Mouse (Mus musculus): ENCODE results near the gene Gpt2.
A peak's percentile ranks its signal among the peaks of the same experiment; 100 is the strongest.

Gpt2 gene

DNA sequence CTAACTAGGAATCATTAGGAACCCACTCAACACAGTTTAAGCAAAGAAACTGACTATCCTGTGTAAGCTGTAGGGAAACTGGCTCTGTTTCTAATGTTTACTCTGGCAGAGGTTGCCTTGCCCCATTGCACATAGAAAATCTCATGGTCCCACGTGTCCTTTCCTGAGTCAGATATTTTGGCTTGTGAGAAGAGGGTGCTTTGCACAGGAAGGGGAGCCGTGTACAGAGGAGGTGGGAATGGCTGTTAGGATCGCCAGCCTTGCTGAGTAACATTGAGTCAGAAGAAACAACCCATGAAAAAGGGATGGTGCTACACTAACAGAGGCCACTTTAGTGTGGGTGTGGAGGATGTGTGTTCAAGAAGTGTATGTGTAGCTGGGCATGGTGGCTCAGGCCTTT, 36.6 kb downstream of the Gpt2 start:
- DNase-seq (ENCODE audit: low read depth): no peak

DNA sequence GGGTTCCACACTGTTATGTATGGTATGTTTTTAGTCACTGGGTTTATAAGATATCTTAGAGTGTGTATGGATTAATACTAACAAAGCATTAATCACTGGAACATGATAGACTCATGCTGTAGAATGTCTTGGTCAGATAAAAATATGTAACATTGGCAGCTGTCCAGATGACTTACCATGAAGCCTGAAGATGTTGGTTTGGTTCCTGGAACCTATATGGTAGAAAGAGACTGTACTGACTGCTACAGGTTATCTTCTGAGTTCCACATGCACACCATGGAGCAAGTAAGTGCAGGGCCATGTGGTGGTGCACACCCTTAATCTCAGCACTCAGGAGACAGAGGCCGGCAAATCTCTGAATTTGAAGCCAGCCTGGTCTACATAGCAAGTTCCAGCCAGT, 38.3 kb downstream of the Gpt2 start:
- no peak for DNase-seq (ENCODE audit: low read depth)

DNA sequence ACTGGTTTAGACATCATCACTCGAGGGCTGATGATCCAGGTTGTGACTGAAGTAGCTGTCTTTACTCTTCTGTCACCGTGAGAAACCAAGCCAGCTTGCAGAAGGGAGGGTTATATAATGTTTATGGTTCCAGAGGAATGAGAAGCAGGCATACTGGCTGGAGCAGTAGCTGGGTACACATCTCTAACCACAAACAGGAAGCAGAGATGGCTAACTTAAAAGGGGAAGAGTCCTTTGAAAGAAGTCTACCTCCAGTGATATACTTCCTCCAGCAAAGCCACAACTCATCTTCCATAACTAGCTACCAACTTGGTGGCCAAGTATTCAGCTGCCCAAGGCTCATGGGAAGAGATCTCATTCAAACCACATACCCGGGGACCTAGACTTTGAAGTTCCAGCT, 39.1 kb downstream of the Gpt2 start:
- no peak for DNase-seq (ENCODE audit: low read depth)

DNA sequence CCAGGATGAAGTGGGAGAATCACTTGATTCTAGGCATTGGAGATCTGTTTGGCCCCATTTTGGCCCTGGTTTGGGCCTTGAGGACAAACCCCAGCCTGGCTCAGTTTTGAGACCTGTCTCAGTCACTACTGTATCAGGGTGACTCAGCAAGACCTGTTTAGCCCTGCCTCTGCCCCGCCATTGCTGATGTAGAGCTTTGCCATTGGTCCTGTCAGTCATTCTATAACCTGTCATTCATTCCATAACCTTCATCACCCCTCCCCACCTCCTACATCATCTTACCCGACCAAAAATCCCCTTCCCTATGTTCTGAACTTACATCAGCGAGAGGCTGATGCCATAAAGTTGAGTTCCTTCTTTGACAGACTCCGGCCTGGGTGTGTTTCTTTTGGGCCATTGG, 40.5 kb downstream of the Gpt2 start:
- DNase-seq (ENCODE audit: low read depth): no peak

DNA sequence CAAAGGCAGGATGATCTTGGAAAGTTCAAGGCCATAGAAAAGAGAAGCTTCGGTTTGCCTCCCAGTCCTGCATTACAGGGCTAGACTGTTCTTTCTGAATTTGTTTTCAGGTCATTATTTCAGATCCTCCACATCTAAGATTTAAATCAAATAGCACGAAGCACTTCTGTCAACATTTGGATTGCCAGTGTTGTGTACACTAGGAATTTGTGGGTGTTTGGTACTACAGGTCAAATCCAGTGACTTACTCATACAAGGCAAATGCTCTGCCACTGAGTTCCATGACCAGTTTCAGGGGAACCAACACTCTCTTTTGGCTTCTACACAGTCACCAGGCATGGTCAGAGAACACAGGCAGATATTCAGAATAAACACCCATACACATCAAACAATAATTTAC, 41.1 kb downstream of the Gpt2 start:
- DNase-seq (ENCODE audit: low read depth): no peak

DNA sequence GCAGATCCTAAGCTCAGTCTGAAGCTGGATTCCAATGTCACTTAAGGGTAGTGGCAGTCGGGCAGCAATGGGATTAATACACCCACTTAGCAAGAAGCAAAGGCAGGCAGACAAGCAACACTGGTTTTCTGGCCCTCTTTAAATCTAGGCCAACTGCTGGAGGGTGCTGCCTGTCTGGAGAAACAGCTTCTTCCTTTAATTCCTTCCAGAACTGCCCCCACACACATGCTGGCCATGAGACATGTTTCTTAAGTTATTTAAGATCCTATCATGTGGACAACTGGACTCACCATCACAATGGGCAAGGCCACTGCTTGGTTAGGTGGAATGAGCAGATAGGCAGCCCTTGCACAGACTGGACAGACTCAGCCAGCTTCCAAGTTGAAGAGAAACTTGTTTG, 41.8 kb downstream of the Gpt2 start:
- DNase-seq (ENCODE audit: low read depth): no peak

DNA sequence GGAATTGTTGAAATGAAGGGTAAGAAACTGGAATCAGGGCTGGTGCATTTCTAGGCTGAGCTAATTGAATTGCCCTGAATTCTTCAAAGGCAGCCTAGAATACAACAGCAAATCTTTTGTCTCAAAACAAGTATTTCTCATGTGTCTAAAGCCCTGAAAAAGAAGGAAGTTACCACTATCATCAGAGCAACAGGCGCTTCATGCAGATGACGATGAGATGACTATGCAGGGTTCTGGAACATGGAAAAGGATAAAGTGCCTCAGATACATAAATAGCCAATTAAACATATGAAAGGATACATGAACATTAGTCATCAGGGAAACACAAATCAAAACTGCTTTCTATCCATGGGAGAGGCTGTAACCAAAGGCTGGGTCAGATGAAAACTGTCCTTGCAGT, 44.0 kb downstream of the Gpt2 start:
- no peak for DNase-seq (ENCODE audit: low read depth)

DNA sequence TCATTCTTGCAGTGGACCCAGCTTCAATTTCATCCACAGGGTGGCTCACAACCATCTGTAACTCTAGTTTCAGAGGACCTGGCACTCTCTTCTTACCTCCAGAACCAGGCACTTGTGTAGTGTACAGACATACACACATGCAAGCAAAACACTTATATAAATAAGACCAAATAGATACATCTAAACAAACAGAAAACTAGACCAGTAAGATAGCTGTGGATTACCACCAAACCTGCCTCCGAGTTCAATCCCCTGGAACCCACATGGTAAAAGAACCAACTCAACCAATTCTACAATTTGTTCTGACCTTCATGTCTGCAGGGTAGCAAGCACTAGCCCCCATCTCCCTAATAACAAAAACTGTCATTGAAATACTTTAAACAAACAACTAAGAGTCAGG, 59.6 kb downstream of the Gpt2 start:
- DNase-seq (ENCODE audit: low read depth): no peak

DNA sequence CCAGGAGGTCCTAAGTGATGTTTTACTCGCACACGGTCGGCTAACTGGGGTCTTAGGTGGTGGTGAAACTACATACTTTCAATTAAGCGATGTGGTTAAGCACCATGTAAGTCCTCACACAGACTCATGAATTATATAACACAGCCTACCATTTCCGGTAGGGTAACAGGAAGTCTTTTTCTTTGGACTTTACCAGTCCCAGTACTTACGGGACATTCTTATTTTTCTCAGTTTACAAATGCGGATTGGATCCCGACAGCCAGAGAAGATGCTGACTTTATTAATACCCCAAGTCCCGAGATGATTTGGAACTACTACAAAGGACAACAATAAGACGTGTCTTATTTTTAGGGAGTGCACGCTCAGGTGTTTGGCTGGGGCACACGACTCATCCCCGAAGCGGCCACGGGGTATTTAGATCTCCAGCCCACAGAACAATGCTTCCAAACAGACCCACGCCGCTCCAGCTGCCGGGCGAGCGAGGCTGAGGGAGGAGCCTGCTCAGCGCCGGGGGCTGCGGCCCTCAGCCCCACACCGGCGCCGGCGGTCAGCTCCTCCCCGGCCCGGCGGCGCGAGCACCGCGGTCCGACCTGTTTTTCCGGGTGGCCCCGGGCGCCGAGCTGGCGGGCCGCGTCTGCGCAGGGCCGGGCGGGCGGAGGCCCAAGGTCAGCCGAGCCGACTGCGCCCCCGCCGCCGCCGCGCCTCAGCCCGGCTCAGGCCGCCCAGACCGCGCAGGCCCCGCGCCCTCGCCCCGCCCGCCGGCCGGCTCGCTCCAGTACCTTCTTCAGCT, 62.2 kb downstream of the Gpt2 start:
- DNase-seq (ENCODE audit: low read depth): peak; percentile 82

DNA sequence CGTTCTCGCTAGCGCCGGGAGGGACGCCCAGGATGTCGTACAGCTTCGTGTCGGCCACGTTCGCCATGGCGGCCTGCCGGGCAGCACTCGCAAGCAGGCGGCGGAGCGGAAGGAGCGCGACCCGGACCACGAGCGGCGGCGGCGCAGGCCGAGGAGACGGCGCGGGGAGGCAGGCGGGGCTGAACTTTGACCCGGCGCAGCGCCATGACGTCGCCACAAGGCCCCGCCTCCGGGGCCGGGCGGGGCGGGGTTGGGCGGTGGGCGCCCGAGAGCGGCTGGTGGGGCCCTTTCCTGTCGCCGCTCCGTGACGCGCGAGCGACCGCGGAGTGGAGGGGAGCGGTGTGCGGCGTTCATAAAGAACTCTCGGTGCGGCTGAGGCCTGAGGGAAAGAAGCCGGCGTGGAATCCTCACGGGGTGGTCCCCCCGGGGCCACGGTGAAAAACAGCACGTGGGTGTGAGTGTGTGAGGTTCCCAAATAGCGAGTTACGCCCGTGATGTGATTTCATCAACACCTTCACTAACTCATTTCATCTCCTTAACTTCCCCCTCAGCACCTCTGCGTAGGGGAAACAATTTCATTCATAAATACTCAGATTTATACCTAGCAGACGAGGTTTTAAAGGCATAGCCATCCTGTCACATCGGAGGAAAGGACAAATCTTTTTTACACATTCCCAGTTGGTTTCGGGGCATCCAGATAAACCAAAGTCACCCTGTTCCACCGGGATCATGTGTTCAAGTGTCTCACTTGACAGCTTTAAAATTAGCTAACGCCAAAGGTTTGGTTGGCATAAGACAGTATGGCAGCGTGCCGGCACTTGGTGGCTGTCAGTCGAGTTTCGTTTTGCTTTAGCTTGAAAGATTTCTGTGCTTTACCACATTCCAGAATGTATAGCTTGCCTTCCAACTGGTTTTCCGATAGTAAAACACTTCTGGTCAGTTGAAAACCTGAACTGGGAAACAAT, 63.1 kb downstream of the Gpt2 start, which contains the start of gene Dnaja2:
Gene Dnaja2, minus strand, starts transcription at position 164 of the 965 bp plus-strand sequence.
- DNase-seq (ENCODE audit: low read depth): peak; percentile 95

DNA sequence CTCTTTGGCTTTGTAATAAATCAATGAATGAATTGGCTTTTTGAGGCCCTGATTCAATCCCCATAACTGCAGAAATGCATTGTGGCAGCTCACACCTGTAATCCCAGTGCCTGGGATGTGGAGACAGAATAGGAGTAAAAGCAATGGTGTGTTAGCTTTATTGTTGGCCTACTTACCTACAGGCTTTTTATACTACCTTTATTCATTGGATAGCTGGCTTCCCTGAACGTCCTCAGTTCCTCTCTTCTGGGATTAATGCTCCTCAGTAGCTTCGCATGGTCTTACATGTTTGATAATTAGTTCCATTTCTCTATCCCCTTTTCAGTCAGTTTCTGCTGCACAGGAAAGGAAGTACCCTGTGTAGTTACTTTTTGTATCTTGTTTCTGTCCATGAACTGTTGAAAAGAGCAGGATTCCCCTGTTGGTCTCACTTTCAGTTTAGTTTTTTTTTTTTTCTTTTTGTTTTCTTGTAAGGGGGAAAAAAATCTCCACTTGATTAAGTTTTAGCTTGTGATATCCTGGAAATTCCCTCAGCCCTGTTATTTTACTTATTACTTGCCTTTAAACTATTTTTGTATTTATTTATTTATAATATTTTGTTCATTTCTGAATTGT, 64.7 kb downstream of the Gpt2 start:
- peak; percentile 46 for DNase-seq (ENCODE audit: low read depth)

DNA sequence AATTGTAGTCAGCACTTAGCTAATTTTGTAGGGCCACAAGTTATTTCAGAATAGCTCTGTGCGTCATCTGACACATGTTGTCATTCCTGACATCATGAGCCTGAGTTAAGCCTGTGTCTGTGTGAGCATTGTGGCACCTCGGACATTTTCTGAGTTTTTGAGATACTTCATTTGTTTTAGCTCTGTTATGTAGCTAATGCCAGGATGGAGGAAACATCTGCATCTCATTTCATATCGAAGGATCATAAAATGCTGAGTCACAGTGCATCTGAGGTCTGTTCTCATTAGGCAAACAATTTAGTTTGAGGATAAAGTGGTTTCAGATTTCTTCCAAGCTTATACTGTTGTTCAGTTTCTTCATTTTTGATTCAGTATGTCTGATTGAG, 65.2 kb downstream of the Gpt2 start:
- DNase-seq (ENCODE audit: low read depth): peak; percentile 30

DNA sequence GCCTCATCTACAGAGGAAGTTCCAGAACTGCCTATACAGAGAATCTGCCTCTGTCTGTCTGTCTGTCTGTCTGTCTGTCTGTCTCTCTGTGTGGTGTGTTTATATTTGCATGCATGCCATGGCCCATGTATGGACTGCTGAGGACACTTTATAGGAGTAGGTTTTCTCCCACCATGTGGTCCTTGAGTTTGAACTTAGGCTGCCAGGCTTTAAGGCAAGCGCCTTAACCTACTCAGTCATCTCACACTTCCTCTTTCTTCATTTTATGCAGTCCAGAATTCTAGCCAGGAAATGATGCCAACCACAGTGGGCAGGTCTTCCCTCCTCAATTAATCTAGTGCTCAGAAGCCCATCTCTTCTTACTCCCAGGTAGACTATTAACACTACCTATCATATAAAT, 66.8 kb downstream of the Gpt2 start:
- DNase-seq (ENCODE audit: low read depth): no peak

DNA sequence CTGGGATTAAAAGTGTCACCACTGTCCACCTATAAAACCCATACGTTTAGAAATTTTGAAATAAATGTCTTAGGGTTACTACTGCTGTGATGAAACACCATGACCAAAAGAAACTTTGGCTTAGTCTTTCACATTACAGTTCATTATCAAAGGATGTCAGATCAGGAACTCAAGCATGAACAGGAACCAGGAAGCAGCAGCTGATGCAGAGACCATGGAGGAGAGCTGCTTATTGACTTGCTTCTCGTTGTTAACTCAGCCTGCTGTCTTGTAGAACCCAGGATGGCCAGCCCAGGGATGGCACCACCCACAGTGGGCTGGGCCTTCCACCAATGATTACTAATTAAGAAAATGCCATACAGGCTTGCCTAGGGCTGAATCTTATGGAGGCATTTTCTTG, 67.6 kb downstream of the Gpt2 start:
- DNase-seq (ENCODE audit: low read depth): no peak

DNA sequence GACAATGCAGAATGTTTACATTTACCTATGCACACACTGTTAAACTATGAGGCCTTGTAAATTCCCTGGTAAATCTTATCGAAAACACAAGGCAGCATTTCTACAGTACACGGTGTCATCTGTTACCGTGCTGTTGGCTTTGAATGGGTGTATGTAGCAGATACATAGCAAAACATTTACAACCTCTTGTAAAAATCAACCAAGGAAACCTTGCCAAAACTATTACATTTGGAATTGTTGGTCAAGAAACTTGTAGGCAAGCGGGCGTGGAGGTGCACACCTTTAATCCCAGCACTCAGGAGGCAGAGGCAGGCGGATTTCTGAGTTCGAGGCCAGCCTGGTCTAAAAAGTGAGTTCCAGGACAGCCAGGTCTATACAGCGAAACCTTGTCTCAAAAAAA, 71.0 kb downstream of the Gpt2 start:
- DNase-seq (ENCODE audit: low read depth): no peak

DNA sequence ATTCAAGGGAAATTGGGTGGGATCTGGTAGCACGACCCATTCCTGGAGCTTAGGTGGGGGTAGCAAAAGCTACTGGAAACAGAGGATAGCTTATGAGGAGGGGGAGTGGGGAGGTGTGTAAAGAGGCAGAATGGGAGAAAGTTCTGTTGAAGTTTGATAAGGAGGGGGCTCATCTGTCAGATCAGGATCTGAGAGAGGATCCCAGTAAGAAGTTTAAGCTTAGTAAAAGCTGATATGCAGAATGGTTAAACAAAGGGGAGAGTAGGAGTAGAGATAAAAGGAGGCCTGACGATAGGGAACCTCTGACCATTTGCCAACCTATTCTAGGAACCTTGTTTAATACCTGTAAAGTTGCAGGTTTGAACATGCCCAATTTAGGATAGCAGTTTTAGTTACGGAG, 72.8 kb downstream of the Gpt2 start:
- no peak for DNase-seq (ENCODE audit: low read depth)

DNA sequence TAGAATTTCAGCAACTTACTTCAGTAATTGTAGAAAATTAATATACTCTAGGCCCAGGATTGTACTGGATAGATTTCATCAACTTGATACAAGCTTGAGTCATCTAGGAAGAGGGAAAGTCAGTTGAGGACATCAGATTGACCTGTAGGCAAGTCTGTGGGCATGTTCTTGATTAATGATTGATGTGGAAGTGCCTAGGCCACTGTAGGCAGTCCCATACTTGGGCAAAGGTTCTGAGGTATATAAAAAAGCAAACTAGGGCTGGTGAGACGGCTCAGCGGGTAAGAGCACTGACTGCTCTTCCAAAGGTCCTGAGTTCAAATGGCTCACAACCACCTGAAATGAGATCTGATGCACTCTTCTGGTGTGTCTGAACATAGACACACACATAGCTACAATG, 75.4 kb downstream of the Gpt2 start:
- no peak for DNase-seq (ENCODE audit: low read depth)

DNA sequence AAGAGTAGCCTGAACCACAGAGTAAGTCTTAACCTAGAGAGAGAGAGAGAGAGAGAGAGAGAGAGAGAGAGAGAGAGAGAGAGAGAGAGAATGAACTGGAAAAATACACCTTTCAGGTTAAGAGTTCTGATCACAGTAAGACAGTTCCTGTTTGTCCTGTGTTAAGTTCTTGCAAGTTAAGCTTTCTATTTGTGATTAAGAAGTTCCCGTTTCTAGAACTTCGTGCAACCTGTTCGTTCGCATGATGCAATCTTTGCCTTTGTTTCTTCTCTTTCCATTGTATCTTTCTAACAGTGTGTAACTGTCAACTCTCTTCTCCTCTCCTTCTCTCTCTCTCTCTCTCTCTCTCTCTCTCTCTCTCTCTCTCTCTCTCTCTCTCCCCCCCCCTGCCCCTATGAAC, 78.1 kb downstream of the Gpt2 start:
- DNase-seq (ENCODE audit: low read depth): no peak

DNA sequence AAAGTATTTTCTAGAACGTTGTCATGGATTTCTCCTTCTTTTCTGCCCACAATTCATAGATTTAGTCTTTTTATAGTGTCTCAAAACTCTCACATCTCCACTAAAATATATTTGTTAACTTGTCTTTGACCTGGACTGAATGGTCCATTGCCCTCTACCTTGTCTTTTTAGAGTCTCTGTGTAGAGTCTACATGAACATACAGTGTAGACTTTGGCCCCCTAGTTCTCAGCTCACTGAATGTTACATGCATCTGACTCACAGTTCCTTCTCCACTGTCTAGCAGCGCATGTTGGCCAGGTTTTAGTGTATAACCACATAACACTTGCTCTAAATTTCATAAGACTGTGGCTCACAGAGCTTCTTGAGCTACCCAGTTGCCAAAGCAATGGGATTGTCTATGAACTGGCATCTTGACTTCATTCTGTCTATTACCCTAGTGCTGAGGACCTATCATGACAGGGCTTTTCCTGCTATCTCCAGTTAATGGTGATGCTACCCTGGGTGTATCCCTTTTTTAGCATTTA, 81.7 kb downstream of the Gpt2 start:
- DNase-seq (ENCODE audit: low read depth): no peak
